Mouse (Mus musculus) E14TG2a.4 (cell line): ENCODE measurements around the gene Aqp7.

Experiments used
- CTCF ChIP-seq: conservative IDR thresholded peaks from 2 replicates; pipeline ENCODE4 v1.5.1; 2014; ENCODE audit warnings: low read length
- NANOG ChIP-seq: IDR thresholded peaks from 2 replicates; pipeline ENCODE4 v1.6.1; 2014; ENCODE audit warnings: borderline replicate concordance, low read length, mixed read lengths

DNA sequence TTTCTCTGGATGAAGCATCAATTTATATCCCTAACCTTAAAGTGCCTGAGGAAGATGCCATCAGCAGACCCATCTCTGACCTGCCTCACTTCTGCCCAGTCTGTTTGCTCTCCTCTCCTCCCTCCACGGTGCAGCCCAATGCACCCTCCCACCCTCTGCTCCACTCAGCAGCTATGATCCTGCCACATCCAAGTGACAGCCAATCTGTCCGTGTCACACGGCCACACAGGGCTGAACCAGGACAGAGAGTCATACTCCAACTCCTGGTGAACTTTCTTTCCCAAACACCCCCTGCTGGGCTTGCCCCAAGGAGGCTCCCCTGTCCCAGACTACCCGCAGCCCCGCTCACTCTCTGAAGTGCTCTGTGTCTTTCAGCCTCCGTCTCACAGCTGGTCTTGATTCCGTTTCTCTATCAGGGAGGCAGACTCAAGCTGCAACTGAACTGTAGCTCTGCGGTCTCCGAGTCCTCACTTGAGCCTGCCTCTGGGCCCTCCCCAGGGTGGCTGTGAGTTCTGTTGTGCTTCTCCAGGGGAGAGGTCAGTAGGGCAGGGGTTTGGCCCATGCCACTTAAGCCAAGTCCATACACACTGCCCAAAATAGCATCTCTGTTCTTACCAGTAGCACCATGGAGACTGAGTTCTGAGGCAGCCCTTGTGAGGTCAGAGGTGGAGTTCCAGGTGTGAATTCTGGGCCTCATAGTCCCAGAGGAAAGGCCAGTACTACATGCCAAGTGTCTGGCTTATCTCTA lies at the start of gene Aqp7:
- TF ChIP-seq CTCF: no peak
- no peak for TF ChIP-seq NANOG
